Mouse (Mus musculus) kidney, adult 18-20 months (tissue): ENCODE measurements around the gene Cdr2.
"Not testable (repeated sequence)": the region's sequence is repeated elsewhere in the genome, so short reads cannot be mapped to it uniquely, and the experiment has no call there.

Experiments used
- DNase-seq: peaks from one replicate; pipeline ENCODE4 v3.0.0; 2021

The Cdr2 gene

GRCm38 (mm10) chr7:120982200-120982841 is at the start of gene Cdr2, which contains the start of gene Mfsd13b:
Gene Cdr2, minus strand, starts transcription at chr7:120982312.
Gene Mfsd13b, plus strand, starts transcription at chr7:120982509.
- peak; percentile 97 for DNase-seq

- DNase-seq, result not testable (repeated sequence)
Measured at GRCm38 (mm10) chr7:121029947-121030346, 47.8 kb upstream of the Cdr2 start.

- no peak for DNase-seq
Measured at GRCm38 (mm10) chr7:121026300-121026699, 44.2 kb upstream of the Cdr2 start.

- DNase-seq, result no peak
Measured at GRCm38 (mm10) chr7:121025221-121026008, 43.3 kb upstream of the Cdr2 start.

GRCm38 (mm10) chr7:121020277-121020676 is 38.2 kb upstream of the Cdr2 start:
- peak; percentile 50 for DNase-seq

GRCm38 (mm10) chr7:121018778-121019177 is 36.7 kb upstream of the Cdr2 start:
- no peak for DNase-seq

GRCm38 (mm10) chr7:121014486-121014885 is 32.4 kb upstream of the Cdr2 start:
- DNase-seq, result no peak

GRCm38 (mm10) chr7:121011794-121012689 is 29.9 kb upstream of the Cdr2 start:
- no peak for DNase-seq

- peak; percentile 64 for DNase-seq
Measured at GRCm38 (mm10) chr7:121003793-121004418, 21.8 kb upstream of the Cdr2 start.

- DNase-seq, result no peak
Measured at GRCm38 (mm10) chr7:121002407-121002928, 20.4 kb upstream of the Cdr2 start.

GRCm38 (mm10) chr7:121001879-121002278 is 19.8 kb upstream of the Cdr2 start:
- no peak for DNase-seq

- peak; percentile 31 for DNase-seq
Measured at GRCm38 (mm10) chr7:121000065-121000822, 18.1 kb upstream of the Cdr2 start.

- no peak for DNase-seq
Measured at GRCm38 (mm10) chr7:120999021-120999530, 17.0 kb upstream of the Cdr2 start.

- no peak for DNase-seq
Measured at GRCm38 (mm10) chr7:120991191-120991590, 9.1 kb upstream of the Cdr2 start.

GRCm38 (mm10) chr7:120982968-120983367 is 856 bp upstream of the Cdr2 start:
- no peak for DNase-seq

- DNase-seq, result peak; percentile 71
Measured at GRCm38 (mm10) chr7:120980931-120981924, 884 bp downstream of the Cdr2 start.

- no peak for DNase-seq
Measured at GRCm38 (mm10) chr7:120980041-120980440, 2.1 kb downstream of the Cdr2 start.

- DNase-seq, result peak; percentile 25
Measured at GRCm38 (mm10) chr7:120977063-120977462, 5.0 kb downstream of the Cdr2 start.

GRCm38 (mm10) chr7:120974001-120974400 is 8.1 kb downstream of the Cdr2 start:
- no peak for DNase-seq

GRCm38 (mm10) chr7:120972471-120972870 is 9.6 kb downstream of the Cdr2 start:
- DNase-seq, result not testable (repeated sequence)
